Mouse (Mus musculus): ENCODE results near the gene Ggn. TPM values are rescaled to one million over a fixed set of nuclear protein-coding genes. Genes with fewer than 3 reads are reported as not detected.
"Not testable (repeated sequence)": the region's sequence is repeated elsewhere in the genome, so short reads cannot be mapped to it uniquely, and the experiment has no call there.

Gene Ggn
- polyA plus RNA-seq, 1 experiment from 2014 or later: 0.38 TPM

DNA sequence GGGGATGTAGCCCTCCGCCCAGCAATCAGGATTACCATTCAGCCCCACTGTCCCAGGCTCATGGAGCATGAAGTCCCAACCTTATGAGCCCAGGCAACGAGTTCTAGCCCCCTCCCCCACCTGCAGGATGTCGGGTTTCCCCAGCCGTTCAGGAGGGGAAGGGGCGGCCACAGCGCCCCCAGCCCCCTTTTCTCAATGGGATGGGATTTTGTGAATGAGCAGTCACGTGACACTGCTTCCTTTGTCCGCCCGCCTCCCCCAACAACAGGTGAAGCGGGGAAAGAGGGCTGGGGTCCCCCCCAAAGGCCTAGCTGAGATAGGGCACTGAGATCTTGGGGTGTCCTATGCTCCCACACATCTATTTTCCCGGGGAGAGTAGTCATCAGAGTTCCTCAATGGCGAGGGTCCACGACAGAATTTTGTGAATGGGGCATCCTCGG lies 1.2 kb upstream of the Ggn start:
- under 1% methylated on average over 14 of the region's 14 CpGs for WGBS
- H3K4me3 ChIP-seq: peak overlapping the region; percentile 85
- peaks cover 53% of the 10 kb centered on the region for H3K4me1 ChIP-seq
- peak overlapping the region; percentile 88 for H3K27ac ChIP-seq
- no peaks in the 10 kb centered on the region for H3K9me3 ChIP-seq (replicated peaks)
- peak; percentile 59 for DNase-seq (ENCODE audit: low spot score)
- H3K36me3 ChIP-seq: peaks cover 21% of the 10 kb centered on the region
- H3K27me3 ChIP-seq (ENCODE audit: low read depth, poor library complexity, severe bottlenecking): peaks cover 65% of the 10 kb centered on the region

DNA sequence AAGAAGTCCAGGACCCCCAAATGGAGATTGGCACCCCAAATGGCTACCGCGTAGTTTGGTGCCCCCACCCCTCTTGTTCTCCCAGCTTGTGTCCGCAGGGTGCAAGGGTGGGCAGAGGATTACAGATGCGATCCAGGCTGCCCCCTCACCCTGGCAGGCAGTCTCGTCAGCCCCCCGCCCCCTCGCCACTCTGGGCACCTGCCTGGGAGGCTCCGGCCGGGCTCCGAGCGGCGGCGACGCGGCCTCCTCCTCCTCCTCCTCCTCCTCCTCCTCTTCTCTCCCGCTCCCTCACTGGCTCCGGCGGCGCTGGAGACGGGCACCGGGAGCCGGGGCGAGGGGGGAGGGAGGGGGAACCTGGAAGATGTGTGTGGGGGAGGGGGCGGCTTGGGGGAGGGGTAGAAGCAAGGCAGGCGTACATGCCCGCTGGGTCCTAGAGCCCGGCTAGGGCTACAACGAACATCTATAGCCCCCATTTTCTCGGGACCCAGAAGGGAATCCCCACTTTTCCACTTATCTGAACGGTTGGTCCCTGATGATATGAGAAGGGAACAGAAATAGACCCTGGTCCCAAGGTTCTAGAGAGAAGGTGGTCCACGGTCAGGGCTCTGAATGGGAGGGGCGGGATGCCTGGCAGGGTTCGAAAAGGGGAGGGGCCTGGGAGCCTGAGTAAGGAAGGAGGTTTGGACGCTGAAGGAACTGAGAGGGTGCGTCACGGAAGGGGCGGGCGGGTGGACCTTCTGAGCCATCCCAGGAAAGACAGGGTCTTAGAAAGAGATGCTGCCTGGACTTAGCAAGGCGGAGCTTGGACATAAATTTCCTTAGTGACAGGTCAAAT lies 562 bp upstream of the Ggn start:
- no peaks in the 10 kb centered on the region for H3K9me3 ChIP-seq (replicated peaks)
- H3K36me3 ChIP-seq: peaks cover 27% of the 10 kb centered on the region
- H3K27ac ChIP-seq: peak overlapping the region; percentile 88
- peaks cover 53% of the 10 kb centered on the region for H3K4me1 ChIP-seq
- H3K4me3 ChIP-seq: peak overlapping the region; percentile 85
- DNase-seq (ENCODE audit: low spot score): peak; percentile 87
- peaks cover 71% of the 10 kb centered on the region for H3K27me3 ChIP-seq (ENCODE audit: low read depth, poor library complexity, severe bottlenecking)
- 1% methylated on average over 24 of the region's 39 CpGs for whole genome bisulfite sequencing

DNA sequence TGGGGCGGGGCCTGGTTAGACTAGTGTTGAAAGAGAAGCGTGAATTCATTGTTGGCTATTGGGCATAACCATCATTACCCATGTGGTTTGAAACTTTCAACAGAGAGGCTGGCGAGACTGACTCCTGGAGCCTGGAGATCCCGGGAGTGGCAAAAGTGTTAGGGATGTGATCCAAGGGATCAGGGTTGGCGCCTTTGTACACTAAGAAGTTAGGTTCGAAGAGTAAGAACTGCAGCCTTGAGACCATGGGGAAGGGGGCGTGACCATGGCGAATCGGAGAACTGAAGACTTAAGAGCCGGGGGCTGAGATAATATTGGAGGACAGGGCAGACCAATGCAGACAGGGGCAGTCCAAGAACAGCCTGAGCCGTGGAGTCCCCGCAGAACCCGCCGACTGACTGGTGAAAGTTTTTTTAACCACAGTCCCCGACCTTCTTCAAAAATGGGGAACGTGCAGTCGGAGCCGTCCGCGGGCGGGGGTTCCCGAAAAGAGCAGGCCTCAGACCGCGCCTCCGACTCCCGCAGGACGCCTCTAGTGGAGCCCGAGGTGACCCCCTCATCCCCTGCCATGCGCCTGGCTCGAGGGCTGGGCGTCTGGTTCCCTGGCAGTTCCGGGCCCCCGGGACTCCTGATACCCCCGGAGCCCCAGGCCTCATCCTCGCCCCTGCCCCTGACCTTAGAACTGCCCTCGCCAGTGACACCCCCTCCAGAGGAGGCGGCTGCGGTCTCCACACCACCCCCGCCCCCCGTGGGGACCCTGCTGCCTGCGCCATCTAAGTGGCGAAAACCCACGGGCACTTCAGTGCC lies 948 bp downstream of the Ggn start:
- Histone ChIP-seq H3K9me3 (replicated peaks) (no peaks in the 10 kb centered on the region), H3K4me1 (peaks cover 53% of the 10 kb centered on the region), H3K4me3 (peak overlapping the region; percentile 85), H3K36me3 (peaks cover 40% of the 10 kb centered on the region), H3K27ac (peak overlapping the region; percentile 69), H3K27me3 (ENCODE audit: low read depth, poor library complexity, severe bottlenecking) (peaks cover 78% of the 10 kb centered on the region)
- peak; percentile 49 for DNase-seq (ENCODE audit: low spot score)
- 2% methylated on average over 43 of the region's 43 CpGs for WGBS

- Histone ChIP-seq H3K27ac (peak overlapping the region; percentile 69), H3K9me3 (replicated peaks) (no peaks in the 10 kb centered on the region), H3K4me1 (peaks cover 53% of the 10 kb centered on the region), H3K27me3 (ENCODE audit: low read depth, poor library complexity, severe bottlenecking) (peaks cover 72% of the 10 kb centered on the region), H3K36me3 (peaks cover 44% of the 10 kb centered on the region), H3K4me3 (peak overlapping the region; percentile 85)
- 6% methylated on average over 34 of the region's 34 CpGs for WGBS
- DNase-seq (ENCODE audit: low spot score): no peak
Measured at GRCm38 (mm10) chr7:29171562-29172097, 1.6 kb downstream of the Ggn start.

DNA sequence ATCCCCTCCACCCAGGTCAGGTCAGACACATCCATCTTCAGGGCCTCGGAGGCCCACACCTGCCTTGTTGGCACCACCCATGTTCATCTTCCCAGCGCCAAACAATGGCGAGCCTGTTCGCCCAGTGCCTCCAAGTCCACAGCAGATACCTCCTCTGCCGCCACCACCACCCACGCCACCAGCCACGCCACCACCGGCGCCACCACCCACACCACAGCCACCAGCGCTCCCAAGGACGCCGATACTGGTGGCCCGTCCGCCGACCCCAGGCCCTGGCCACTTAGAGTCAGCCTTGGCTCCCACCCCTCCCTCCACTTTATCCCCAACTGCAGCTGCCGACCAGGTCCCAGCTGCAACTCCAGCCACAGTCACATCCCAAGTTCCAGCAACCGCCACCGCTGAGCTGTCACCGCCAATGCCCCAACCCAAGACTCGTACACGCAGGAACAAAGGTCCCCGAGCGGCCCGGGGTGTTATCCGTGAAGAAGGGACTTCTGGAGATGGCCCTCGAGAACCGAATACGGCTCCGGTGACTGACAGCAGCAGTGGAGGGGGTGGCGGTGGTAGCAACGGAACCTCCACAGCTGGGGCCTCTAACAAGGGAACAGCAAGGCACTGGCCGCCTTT lies 2.5 kb downstream of the Ggn start:
- Histone ChIP-seq H3K27ac (no peak overlapping the region), H3K27me3 (ENCODE audit: low read depth, poor library complexity, severe bottlenecking) (peaks cover 65% of the 10 kb centered on the region), H3K9me3 (replicated peaks) (no peaks in the 10 kb centered on the region), H3K4me1 (peaks cover 52% of the 10 kb centered on the region), H3K4me3 (peak overlapping the region; percentile 85), H3K36me3 (peaks cover 51% of the 10 kb centered on the region)
- 28% methylated on average over 32 of the region's 32 CpGs for WGBS
- no peak for DNase-seq (ENCODE audit: low spot score)

DNA sequence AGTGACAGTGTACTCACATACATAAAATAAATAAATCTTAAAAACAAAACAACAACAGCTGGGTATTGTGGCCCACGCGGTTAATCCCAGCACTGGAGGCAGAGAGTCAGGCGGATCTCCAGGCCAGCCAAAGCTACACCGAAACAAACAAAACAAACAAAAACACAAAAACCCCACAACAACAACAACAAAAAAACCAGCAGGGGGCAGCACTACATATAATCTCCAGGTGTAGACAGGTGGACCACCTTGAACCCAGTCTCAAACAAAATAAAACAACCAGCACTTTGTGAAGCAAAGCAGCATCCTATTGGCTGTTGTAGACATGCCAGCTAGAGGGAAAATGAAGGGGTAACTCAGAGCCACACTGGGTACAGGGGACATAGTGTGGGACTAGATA lies 8.1 kb downstream of the Ggn start:
- Histone ChIP-seq H3K36me3 (peaks cover 56% of the 10 kb centered on the region), H3K4me1 (peaks cover 13% of the 10 kb centered on the region), H3K27me3 (ENCODE audit: low read depth, poor library complexity, severe bottlenecking) (peaks cover 21% of the 10 kb centered on the region), H3K9me3 (replicated peaks) (no peaks in the 10 kb centered on the region), H3K27ac (no peak overlapping the region), H3K4me3 (0 out of 2 replicates have a peak overlapping the region, but pooled peaks have one; percentile 9)
- 93% methylated on average over 4 of the region's 4 CpGs for WGBS
- no peak for DNase-seq (ENCODE audit: low spot score)

- Histone ChIP-seq H3K4me1 (peaks cover 13% of the 10 kb centered on the region), H3K27ac (no peak overlapping the region), H3K27me3 (ENCODE audit: low read depth, poor library complexity, severe bottlenecking) (peaks cover 8% of the 10 kb centered on the region), H3K36me3 (peaks cover 44% of the 10 kb centered on the region), H3K9me3 (replicated peaks) (no peaks in the 10 kb centered on the region), H3K4me3 (peak overlapping the region; percentile 71)
- 70% methylated on average over 7 of the region's 7 CpGs for WGBS
- no peak for DNase-seq (ENCODE audit: low spot score)
Measured at GRCm38 (mm10) chr7:29179323-29179722, 9.3 kb downstream of the Ggn start.

GRCm38 (mm10) chr7:29180077-29180853 lies 10.3 kb downstream of the Ggn start, which contains the start of gene Psmd8:
Gene Psmd8, minus strand, starts transcription at chr7:29180701.
- Histone ChIP-seq H3K4me1 (peaks cover 13% of the 10 kb centered on the region), H3K9me3 (replicated peaks) (no peaks in the 10 kb centered on the region), H3K4me3 (peak within 1 kb of the TSS; percentile 71), H3K27ac (peak within 1 kb of the TSS; percentile 88), H3K27me3 (ENCODE audit: low read depth, poor library complexity, severe bottlenecking) (no peaks in the 10 kb centered on the region), H3K36me3 (peaks cover 34% of the 10 kb centered on the region)
- peak; percentile 96 for DNase-seq (ENCODE audit: low spot score)
- under 1% methylated on average over 62 of the region's 62 CpGs for WGBS

- peak overlapping the region; percentile 71 for H3K4me3 ChIP-seq
- H3K4me1 ChIP-seq: peaks cover 13% of the 10 kb centered on the region
- peak overlapping the region; percentile 88 for H3K27ac ChIP-seq
- no peaks in the 10 kb centered on the region for H3K27me3 ChIP-seq (ENCODE audit: low read depth, poor library complexity, severe bottlenecking)
- DNase-seq (ENCODE audit: low spot score): no peak
- no peaks in the 10 kb centered on the region for H3K9me3 ChIP-seq (replicated peaks)
- peaks cover 28% of the 10 kb centered on the region for H3K36me3 ChIP-seq
- WGBS: 46% methylated on average over 5 of the region's 5 CpGs
Measured at GRCm38 (mm10) chr7:29180854-29181236, 10.8 kb downstream of the Ggn start.

DNA sequence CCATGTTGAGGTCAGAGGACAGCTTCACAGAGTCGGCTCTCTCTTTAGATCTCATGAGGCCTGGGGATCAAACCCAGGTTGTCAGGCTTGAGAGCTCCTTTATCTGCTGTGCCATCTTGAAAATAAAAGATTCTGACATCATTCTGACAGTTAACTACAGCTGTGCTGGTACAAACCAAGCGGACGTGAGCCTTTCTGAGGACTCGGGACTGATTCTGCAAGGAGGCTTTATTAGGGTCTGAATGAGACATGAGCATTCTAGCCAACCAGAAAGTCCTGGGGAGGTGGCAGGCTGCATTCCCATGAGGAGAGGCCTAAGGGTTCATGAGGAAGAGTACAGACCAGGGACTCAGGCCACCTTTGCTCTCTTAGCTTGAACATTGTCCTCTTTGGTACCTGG lies 11.3 kb downstream of the Ggn start:
- not testable (repeated sequence) for H3K27me3 ChIP-seq (ENCODE audit: low read depth, poor library complexity, severe bottlenecking); H3K27ac ChIP-seq; DNase-seq (ENCODE audit: low spot score); H3K9me3 ChIP-seq (replicated peaks); H3K4me3 ChIP-seq
- Histone ChIP-seq H3K4me1 (peaks cover 13% of the 10 kb centered on the region), H3K36me3 (peaks cover 24% of the 10 kb centered on the region)
- 94% methylated on average over 4 of the region's 4 CpGs for WGBS

- H3K9me3 ChIP-seq (replicated peaks); H3K4me1 ChIP-seq; H3K27me3 ChIP-seq (ENCODE audit: low read depth, poor library complexity, severe bottlenecking); DNase-seq (ENCODE audit: low spot score); H3K27ac ChIP-seq; H3K36me3 ChIP-seq; H3K4me3 ChIP-seq: not testable (repeated sequence)
- WGBS: 100% methylated on average over 1 of the region's 1 CpGs
Measured at GRCm38 (mm10) chr7:29194230-29194629, 24.2 kb downstream of the Ggn start.

GRCm38 (mm10) chr7:29202577-29202976 lies 32.6 kb downstream of the Ggn start:
- Histone ChIP-seq H3K4me3 (no peak overlapping the region), H3K9me3 (replicated peaks) (no peaks in the 10 kb centered on the region), H3K36me3 (no peaks in the 10 kb centered on the region), H3K27ac (no peak overlapping the region), H3K4me1 (no peaks in the 10 kb centered on the region), H3K27me3 (ENCODE audit: low read depth, poor library complexity, severe bottlenecking) (no peaks in the 10 kb centered on the region)
- no peak for DNase-seq (ENCODE audit: low spot score)
- 88% methylated on average over 6 of the region's 6 CpGs for WGBS
